Mouse (Mus musculus): ENCODE data around the gene Rffl. TPM values are rescaled to one million over a fixed set of nuclear protein-coding genes. Genes with fewer than 3 reads are reported as not detected.

Rffl gene
- total RNA-seq, 2 experiments from 2014 or later = 3.5 to 4.1 TPM

Other genes starting within 250 kb of the Rffl start
- gene Cct6b, start 106.9 kb downstream of the Rffl start, total RNA-seq (2021) = not detected
- 10 to 100 TPM; 14.3 to 15.4 TPM for gene Zfp830, start 106.9 kb downstream of the Rffl start, total RNA-seq (2021)
- 10 to 100 TPM; 31.9 to 34.5 TPM for gene Lig3, start 90.1 kb downstream of the Rffl start, total RNA-seq (2021)
- gene Rad51d, start 19.4 kb upstream of the Rffl start, total RNA-seq (2021) = 10 to 100 TPM; 11.1 to 11.3 TPM
- gene Fndc8, start 20.9 kb upstream of the Rffl start, total RNA-seq (2021) = not detected
- gene Nle1, start 37.2 kb upstream of the Rffl start, total RNA-seq (2021) = 10 to 100 TPM; 37.1 to 41.2 TPM
- gene Unc45b, start 39.3 kb upstream of the Rffl start, total RNA-seq (2021) = 1 to 10 TPM; 3.3 to 5.1 TPM
- gene Slfn5, start 80.1 kb upstream of the Rffl start, total RNA-seq (2021) = 1 to 10 TPM; 3.9 to 4.3 TPM
- gene Slfn9, start 120.6 kb upstream of the Rffl start, total RNA-seq (2021) = under 1 TPM; 0.47 to 0.60 TPM
- under 1 TPM; 0.28 TPM for gene Slfn8, start 149.6 kb upstream of the Rffl start, total RNA-seq (2021)
- under 1 TPM; 0.34 to 0.60 TPM for gene Slfn2, start 193.9 kb upstream of the Rffl start, total RNA-seq (2021)
- gene Slfn1, start 245.6 kb upstream of the Rffl start, total RNA-seq (2021) = not detected